Mouse (Mus musculus) frontal cortex, postnatal 36 days (tissue): Measurements from ENCODE around the gene Spag9.
A peak's percentile ranks its signal among the peaks of the same experiment; 100 is the strongest.
"Not testable (repeated sequence)": the region's sequence is repeated elsewhere in the genome, so short reads cannot be mapped to it uniquely, and the experiment has no call there.

Experiments
- DNase-seq, 2 experiments: peaks; one replicate each; pipeline ENCODE4 v3.0.0; 2022; ENCODE audit warnings: low spot score in 2 of 2

Spag9 gene

DNA sequence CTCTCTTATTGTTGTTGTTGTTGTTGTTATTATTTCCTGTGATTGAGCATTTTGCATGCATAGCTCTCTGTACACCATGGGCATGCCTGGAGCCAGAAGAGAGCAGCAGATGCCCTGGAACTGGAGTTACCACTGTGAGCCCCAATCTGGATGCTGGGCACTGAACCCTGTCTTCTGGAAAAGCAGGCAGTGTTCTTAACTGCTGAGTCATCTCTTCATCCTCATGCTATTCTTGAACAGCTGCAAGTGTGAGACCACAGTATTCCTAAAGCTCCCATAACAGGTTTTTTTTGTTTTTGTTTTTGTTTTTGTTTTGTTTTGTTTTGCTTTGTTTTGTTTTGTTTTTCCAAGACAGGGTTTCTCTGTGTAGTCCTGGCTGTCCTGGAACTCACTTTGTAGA lies 9.6 kb upstream of the Spag9 start:
- no peak for DNase-seq

DNA sequence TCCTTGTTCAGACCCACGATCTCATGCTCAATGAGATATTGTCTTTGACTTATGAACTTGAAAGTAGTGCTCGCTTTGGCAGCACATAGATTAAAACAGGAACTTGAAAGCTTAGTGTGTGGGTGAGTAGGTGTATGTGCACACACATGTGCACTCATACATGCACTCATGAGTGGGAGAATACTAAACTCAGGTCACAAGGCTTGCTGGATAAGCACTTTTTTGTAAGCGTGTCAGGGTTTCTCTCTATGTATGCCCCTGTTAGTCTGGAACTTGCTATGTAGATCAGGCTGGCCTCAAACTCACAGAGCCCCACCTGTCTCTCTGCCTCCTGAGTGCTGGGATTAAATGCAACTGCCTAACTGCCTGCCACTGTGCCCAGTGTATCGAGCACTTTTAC lies 8.9 kb upstream of the Spag9 start:
- DNase-seq: no peak

- no peak for DNase-seq
Measured at GRCm38 (mm10) chr11:93987625-93988327, 8.1 kb upstream of the Spag9 start.

DNA sequence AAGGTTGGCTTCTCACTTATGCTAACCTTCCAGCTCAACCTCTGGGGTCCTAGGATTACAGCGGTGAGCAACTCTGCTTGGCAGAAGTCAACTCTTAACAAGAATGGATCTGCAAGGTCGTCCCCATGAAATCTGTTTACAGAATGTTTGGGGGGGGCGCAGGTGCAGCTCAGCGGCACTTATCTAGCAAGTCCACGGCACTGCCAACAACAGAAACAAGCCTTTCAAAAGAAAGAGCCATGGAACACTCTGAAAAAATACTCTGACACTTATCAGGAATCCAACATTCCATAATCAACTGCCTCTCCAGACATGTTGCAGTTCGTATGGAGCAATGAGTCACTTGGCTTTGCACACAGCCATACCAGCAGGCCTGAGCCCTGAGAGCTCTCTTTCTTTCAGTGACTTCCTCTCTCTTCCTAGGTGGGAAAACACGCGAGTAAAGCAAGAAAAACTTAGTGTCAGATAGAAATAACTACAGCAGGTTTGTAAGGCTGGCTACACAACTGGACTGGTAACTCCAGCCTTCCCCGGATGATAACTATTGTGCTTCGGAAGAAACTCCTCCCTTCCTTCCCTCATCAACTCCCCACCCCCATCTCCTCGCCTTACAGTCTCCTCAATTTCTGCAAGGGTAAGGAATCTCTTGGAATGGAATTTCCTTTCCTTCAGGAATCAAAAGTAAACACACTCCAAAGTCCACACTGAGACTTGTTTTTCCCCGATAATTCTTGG lies 7.4 kb upstream of the Spag9 start:
- no peak for DNase-seq

DNA sequence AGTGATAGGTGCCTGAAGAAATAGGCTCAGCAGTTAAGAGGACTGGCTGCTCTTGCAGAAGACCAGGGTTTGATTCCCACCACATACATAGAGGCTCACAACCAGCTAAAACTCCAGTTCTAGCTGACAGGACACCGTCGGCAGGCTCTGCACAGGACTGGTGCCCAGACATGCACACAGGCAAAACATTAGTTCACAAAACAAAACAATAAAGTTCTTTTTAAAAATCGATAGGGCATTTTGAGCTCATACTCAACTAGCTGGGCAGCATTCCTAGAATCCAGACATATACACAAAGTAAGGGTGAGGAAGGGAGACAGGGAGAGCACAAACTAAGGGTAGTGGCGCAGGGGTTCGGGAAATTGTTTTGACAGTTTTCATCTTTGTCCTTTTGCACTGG lies 1.4 kb upstream of the Spag9 start:
- no peak for DNase-seq

GRCm38 (mm10) chr11:93995111-93995719 lies 676 bp upstream of the Spag9 start:
- peak; percentile 77 to 84 for DNase-seq

GRCm38 (mm10) chr11:93996306-93997140 lies 632 bp downstream of the Spag9 start:
- peak in 1 of 2 experiments; percentile 49 for DNase-seq

DNA sequence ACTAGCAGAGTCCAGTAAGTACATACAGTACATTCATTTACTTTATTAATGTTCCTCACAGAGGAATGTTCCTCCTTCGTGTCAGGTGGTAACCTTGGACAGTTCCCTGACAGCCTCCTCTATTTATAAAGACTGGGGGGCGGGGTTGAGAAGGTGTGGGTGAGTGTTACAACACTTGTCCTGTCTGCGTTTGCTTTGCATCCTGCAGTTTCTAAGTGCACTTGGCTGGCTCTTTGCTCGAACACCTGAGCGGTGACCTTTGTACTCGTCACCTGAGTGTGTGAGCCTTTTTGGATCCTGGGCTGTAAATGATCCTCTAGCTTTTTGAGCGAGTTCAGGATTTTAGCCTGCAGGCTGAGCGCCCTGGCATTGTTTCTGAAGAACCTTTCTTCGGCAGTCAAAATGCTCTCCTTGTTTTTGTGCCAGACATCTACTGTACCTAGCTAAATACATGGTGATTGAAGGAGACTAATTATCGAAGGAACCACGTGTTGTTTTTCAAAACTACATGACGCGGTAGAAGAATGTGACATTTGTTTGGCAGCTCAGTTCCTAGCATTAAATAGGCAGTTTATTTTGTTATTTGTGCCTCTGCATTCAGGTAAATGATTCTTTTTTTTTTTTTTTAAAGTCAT lies 1.4 kb downstream of the Spag9 start:
- no peak for DNase-seq

GRCm38 (mm10) chr11:93999276-93999675 lies 3.4 kb downstream of the Spag9 start:
- DNase-seq: no peak

- DNase-seq: no peak
Measured at GRCm38 (mm10) chr11:94003346-94003745, 7.5 kb downstream of the Spag9 start.

DNA sequence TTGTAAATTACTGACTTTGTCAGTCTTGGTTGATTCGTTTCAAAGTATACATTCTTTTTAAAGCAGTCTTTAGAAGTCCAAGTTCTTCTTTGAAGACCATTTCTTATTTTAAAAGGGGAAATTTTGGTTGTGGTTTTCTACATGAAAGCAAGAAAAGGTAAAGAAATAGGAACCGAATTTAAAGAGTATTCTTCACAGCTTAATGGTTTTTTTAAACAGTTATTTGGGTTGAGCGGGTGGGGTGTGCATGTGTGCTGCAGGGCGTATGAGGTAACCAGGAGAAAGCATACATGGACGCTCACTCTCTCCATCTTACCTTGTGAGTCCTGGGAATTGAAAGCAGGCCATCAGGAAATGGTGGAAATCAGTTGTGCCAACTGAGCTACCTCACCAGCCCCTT lies 23.2 kb downstream of the Spag9 start:
- no peak for DNase-seq

GRCm38 (mm10) chr11:94020403-94020802 lies 24.5 kb downstream of the Spag9 start:
- DNase-seq: no peak

- DNase-seq: no peak
Measured at GRCm38 (mm10) chr11:94026289-94026688, 30.4 kb downstream of the Spag9 start.

DNA sequence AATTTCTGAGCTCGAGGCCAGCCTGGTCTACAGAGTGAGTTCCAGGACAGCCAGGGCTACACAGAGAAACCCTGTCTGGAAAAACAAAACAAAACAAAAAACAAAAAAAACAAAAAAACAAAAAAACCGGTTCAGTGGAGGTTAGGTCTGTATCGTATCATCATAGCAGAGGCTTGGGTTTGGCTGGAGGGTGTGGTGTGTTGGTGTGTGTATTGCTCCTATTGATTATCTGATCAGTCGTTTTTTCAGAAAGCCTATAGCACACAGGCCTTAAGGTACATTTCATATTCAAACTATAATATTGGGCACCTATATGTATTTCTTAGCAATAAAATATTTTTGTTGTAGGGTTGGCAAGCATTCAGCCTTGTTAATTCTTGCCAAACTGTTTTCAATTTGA lies 36.2 kb downstream of the Spag9 start:
- DNase-seq: no peak

DNA sequence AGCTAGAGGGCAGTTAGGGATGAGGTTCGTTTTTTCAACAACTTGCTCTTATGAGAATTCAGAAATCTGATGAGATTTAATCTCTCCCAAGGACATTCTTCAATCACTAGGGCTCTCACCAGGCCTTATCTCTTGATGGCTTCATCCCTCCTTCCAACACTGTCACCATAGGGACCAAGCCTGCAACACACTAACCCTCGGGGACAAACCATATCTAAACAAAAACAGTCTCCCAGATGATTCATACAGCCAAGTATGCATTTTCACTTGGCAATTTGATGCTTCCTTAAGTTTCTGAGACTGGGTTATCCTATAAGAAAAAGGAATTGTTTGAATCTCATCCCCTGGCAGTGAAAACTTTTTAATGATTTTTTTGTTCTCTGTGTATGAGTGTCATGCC lies 37.1 kb downstream of the Spag9 start:
- no peak for DNase-seq

DNA sequence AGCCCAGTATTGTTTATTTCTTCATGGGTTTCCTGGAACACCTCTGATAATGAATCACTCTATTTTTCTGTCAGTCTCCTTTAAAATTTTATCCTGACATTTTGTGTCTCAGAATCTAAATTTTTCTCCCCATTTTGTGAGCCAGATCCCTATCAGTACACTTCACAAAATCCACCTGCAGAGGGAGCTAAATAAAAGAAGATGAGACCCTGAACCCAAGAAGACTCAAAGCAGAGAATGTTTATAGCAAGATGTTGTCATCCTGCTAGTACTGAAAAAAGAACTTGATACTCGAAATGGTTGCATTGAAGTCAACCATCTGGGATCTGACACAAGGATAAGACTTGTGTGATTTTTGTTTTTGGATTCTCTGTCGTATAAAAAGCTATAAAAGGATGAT lies 40.1 kb downstream of the Spag9 start:
- peak in 1 of 2 experiments; percentile 30 for DNase-seq

DNA sequence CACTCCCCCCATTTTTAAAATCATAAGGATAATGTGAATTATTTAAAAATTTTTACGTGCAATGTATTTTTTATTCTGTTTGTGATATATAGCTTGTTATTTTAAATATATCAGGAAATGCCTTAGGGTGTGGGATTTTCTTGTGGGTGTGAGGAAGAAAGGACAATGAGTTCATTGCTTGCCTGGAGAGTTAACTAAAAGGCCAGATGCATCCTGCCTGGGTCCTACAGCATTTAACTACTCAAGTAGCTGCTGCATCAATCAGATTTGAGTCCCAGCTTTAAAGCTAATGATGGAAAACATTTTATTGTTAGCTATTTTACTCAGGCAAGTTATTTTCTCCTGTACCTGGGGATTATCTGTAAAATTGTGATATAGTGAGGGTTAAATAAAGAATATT lies 45.6 kb downstream of the Spag9 start:
- DNase-seq: no peak

GRCm38 (mm10) chr11:94042301-94042700 lies 46.4 kb downstream of the Spag9 start:
- not testable (repeated sequence) for DNase-seq

DNA sequence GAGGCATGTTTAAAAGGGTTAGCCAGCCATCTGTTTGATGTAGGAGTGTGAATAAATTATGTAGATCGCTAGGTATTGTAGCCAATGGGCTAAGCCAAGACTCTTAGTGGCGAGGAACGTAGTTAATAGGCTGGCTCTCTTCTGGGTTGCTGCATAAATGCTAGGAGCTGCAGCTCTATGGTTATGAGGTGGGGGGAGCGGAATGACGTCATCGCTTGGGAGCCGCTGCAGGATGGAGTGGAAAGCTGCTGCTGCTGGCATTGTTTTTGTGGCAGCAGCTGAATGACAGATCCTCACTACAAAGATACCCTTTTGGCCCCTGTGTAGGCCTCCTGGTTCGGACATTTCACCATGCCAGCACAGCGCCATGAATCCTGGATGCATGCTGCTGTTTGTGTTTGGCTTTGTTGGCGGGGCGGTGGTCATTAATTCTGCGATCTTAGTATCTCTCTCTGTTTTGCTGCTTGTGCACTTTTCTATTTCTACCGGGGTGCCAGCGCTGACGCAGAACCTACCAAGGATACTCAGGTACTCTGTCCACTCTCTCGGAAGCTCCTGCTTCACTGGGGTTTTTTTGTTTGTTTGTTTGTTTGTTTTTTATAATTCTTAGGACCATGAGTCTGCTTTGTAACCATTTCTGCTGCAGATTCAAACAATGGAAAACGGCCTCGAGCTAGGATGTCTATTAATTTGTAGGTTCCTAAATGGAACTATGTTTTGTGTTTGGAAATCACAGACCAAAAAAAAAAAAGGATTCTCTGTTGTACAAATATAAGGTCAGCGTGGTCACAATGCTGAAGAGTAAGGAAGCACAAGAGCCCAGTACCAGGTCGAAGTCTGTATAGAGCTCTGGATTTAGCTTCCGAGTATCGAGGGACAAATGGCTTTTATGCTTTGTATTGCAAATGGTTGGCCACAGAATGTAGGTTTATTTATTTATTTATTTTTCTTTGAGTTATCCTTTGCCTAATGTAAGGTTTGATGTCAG lies 48.4 kb downstream of the Spag9 start:
- DNase-seq: peak; percentile 91 to 95

- DNase-seq: peak; percentile 28 to 35
Measured at GRCm38 (mm10) chr11:94045016-94045415, 49.1 kb downstream of the Spag9 start.
